Mouse (Mus musculus): ENCODE data around the gene Atp2a3. TPM values are rescaled to one million over a fixed set of nuclear protein-coding genes. Genes with fewer than 3 reads are reported as not detected.

Atp2a3 gene
- polyA plus RNA-seq, 1 experiment: 281 TPM

DNA sequence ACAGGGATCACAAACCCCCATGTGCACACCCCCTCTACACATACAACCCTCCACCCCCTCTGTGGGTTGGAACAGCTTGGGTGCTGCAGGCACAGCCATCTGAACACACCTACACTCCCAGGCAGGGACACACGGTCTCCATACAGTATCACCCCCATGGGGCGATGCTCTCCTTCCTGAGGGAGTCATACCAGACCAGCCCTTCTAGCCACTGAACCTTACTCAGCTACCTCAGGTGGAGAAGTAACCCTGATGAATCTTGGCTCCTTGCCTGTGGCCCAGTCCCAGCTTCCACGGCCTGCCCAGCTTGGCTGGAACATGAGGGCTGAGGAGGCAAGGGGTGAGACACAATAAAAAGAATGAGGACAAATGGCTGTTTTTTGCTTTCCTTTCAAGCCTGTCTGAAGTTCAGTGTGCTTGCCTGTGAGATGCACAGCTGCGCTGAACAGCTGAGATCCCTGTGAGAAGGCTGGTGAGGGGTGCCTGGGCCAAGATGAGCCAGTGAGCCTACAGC lies 53.9 kb downstream of the Atp2a3 start:
- TF ChIP-seq POLR2A (IDR thresholded peaks at IDR 0.05; ENCODE audit: borderline replicate concordance, control insufficient read depth, low read depth, low read length): no peak
- TF ChIP-seq CTCF (IDR thresholded peaks at IDR 0.05; ENCODE audit: control insufficient read depth, insufficient read depth, low read length): no peak
- WGBS: 79% methylated on average over 4 of the region's 4 CpGs
- Histone ChIP-seq H3K4me1 (ENCODE audit: control insufficient read depth, insufficient read depth, low read length) (peaks cover 2% of the 10 kb centered on the region; the same call in 1 of the 2 replicates), H3K27ac (ENCODE audit: control insufficient read depth, insufficient read depth, low read depth, low read length, poor library complexity) (no peak overlapping the region), H3K4me3 (replicated peaks; ENCODE audit: control insufficient read depth, low read depth, low read length) (no peak overlapping the region)

DNA sequence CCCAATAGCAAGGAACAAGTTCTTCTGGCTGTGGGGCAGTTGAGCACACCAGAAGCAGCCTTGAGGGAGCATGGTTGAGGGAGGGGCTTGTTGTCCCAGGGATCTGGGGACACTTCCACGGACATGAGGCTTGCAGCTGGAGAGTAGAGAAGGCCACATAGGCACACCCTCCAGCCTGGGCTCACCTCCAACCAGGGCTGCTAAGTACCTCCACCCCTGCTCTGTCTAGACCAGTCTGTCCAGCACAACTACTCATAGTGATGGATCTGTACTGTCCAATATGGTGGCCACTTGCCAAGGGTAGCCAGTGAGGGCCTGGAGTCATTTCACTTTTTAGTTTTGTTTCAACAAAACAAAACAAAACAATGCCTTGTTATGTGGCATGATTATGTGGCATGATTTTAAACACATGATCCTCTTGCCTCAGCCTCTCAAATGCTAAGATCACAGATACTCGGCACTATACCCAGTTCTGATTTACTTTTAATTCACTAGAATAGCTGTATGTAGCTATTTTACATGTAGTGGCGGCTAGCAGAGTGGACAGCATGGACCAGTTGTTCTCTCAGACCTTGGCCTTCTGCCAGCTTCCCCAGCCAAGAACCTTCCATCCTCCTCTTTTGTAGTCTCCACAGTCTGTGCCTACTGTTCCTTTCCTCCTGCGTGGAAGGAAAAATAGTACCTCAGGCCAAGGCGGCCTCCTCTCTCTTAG lies 54.6 kb downstream of the Atp2a3 start:
- Histone ChIP-seq H3K27ac (ENCODE audit: control insufficient read depth, insufficient read depth, low read depth, low read length, poor library complexity) (no peak overlapping the region), H3K4me1 (ENCODE audit: control insufficient read depth, insufficient read depth, low read length) (peaks cover 2% of the 10 kb centered on the region; the same call in 1 of the 2 replicates), H3K4me3 (replicated peaks; ENCODE audit: control insufficient read depth, low read depth, low read length) (no peak overlapping the region)
- no peak for TF ChIP-seq CTCF (IDR thresholded peaks at IDR 0.05; ENCODE audit: control insufficient read depth, insufficient read depth, low read length)
- TF ChIP-seq POLR2A (IDR thresholded peaks at IDR 0.05; ENCODE audit: borderline replicate concordance, control insufficient read depth, low read depth, low read length): no peak
- WGBS: 83% methylated on average over 5 of the region's 5 CpGs

DNA sequence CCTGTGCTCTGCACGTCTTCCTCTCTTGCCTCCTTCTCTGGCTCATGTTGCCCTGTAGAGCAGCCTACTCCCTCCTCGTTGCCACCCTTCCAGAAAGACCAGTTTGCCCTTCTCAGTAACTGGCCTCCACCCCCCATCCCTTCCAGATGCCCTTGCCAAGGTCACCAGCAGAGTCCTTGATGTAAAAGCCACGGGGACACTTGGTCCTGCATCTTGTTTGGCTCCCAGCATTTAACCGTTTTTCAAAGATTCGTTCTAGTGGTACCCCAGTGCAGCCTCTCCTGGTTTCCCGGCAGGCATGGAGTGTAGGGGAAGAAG lies 55.1 kb downstream of the Atp2a3 start:
- Histone ChIP-seq H3K4me1 (ENCODE audit: control insufficient read depth, insufficient read depth, low read length) (peaks cover 2% of the 10 kb centered on the region; the same call in 1 of the 2 replicates), H3K4me3 (replicated peaks; ENCODE audit: control insufficient read depth, low read depth, low read length) (no peak overlapping the region), H3K27ac (ENCODE audit: control insufficient read depth, insufficient read depth, low read depth, low read length, poor library complexity) (no peak overlapping the region)
- 77% methylated on average over 6 of the region's 6 CpGs for WGBS
- no peak for TF ChIP-seq CTCF (IDR thresholded peaks at IDR 0.05; ENCODE audit: control insufficient read depth, insufficient read depth, low read length)
- no peak for TF ChIP-seq POLR2A (IDR thresholded peaks at IDR 0.05; ENCODE audit: borderline replicate concordance, control insufficient read depth, low read depth, low read length)

DNA sequence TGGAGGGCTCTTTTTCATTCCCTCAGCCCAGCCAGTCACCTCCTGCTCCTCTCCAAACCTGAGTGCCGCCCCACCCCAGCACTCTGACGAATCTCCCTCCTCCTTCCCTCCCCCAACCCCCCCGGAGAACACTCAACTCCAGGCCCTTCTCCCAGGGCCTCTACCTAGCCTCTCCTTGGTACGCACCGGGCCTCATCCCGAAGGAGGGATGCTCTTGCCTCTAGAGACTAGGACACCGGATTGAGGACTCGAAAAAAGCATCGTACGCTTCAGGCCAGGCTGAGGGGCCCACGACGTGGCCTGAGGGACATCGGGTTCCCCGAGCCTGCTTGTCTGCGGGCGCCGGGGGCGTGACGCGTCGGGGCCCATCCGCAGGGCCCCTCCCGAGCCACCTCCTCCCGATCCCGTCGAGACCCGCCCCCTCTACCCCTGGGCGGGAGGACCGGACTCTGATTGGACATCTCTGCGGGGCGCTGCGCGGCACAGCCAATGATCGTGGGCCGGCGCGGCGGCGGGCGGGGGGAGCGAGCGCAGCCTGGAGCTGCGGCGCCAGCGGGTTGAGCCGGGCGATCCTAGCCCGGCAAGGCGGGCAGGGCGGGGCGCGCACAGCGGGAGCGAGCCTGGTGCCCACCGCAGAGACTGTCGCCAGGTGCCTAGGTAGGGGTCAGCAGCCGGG lies 57.6 kb downstream of the Atp2a3 start, which contains the start of gene Camkk1:
Gene Camkk1, plus strand, starts transcription at position 538 of the 676 bp plus-strand sequence.
- WGBS: 2% methylated on average over 57 of the region's 57 CpGs
- peaks cover 4% of the 10 kb centered on the region; the same call in 1 of the 2 replicates for H3K4me1 ChIP-seq (ENCODE audit: control insufficient read depth, insufficient read depth, low read length)

DNA sequence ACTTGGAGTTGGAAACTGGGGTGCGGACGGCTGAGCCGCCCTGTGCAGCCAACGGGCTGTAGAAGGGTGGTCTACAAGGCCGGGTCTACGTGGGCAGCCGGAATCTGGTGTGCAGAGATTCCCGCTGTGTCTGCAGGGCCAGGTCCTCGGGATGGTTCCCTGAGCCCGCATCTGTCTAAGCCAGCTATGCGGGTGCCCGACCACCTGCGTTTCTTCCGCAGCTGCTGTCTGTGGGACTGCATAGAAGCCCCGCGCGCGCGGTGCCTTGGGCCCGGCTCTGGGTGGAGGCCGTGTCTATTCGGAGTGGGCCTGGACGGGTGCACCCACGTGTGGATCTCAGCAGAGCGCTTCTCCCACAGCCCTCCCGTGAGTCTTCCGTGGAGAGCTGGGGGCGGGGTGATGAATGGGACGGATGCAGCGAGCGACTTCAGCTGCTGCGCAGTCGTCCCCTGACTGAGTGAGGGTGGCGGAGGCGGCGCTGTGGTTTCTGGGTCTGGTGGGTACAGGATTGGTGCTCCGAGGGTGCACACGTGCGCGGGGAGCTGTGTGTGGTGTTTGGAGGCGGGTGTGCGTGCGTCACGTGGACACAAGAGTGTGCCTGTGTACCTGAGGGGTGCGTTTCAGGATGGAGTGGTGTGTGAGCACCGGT lies 58.3 kb downstream of the Atp2a3 start:
- no peak overlapping the region for H3K27ac ChIP-seq (ENCODE audit: control insufficient read depth, insufficient read depth, low read depth, low read length, poor library complexity)
- WGBS: under 1% methylated on average over 46 of the region's 46 CpGs
- H3K4me1 ChIP-seq (ENCODE audit: control insufficient read depth, insufficient read depth, low read length): peaks cover 10% of the 10 kb centered on the region
- peak overlapping the region; percentile 56 for H3K4me3 ChIP-seq (replicated peaks; ENCODE audit: control insufficient read depth, low read depth, low read length)
- no peak for TF ChIP-seq CTCF (IDR thresholded peaks at IDR 0.05; ENCODE audit: control insufficient read depth, insufficient read depth, low read length)
- TF ChIP-seq POLR2A (IDR thresholded peaks at IDR 0.05; ENCODE audit: borderline replicate concordance, control insufficient read depth, low read depth, low read length): no peak

More for the DNA sequence above, 57.6 kb downstream of the Atp2a3 start, which contains the start of gene Camkk1:
- Histone ChIP-seq H3K27ac (ENCODE audit: control insufficient read depth, insufficient read depth, low read depth, low read length, poor library complexity) (no peak within 1 kb of the TSS), H3K4me3 (replicated peaks; ENCODE audit: control insufficient read depth, low read depth, low read length) (peak within 1 kb of the TSS; percentile 56)
- TF ChIP-seq POLR2A (IDR thresholded peaks at IDR 0.05; ENCODE audit: borderline replicate concordance, control insufficient read depth, low read depth, low read length): no peak
- no peak for TF ChIP-seq CTCF (IDR thresholded peaks at IDR 0.05; ENCODE audit: control insufficient read depth, insufficient read depth, low read length)

DNA sequence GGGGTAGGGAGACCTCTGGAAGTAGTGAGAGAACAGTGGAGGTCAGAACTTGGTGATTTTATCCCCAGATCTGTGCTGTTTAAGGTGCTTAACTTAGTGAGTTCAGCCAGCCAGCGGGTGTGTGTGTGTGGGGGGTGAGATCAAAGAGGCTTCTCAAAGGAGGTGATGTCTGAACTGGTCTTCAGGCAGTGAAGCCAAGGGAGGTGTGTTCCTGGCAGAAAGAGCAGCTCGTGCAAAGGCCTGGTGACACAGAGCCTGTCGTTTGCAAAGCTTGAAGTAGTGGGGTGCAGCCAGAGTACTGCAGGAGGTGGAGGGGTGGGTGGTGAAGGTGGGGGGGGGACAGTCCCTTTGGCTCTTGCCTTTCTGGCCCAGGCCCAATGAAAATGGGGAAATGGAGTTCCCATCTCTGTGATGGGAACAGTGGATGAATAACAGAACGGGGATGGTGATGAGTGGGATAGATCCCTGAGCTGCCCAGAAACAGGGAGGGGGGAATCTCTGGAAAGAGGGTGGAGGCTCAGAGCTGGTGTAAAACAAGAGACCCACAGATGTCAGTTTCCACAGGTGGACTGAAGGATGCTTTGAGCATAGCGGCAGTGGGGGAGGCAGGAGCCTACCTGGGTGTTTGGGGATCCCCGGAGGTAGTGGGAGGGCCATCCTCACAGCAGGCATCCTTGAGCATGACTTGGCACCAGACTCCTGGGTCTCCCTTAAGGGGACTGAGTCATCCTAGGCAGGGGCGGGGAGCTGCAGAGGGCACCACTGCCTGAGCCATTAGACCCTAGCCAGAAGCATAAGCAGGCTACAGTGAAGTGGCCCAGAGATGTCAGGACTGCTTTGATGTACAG lies 60.2 kb downstream of the Atp2a3 start:
- Histone ChIP-seq H3K27ac (ENCODE audit: control insufficient read depth, insufficient read depth, low read depth, low read length, poor library complexity) (no peak overlapping the region), H3K4me3 (replicated peaks; ENCODE audit: control insufficient read depth, low read depth, low read length) (no peak overlapping the region), H3K4me1 (ENCODE audit: control insufficient read depth, insufficient read depth, low read length) (peaks cover 12% of the 10 kb centered on the region)
- WGBS: 79% methylated on average over 7 of the region's 7 CpGs
- TF ChIP-seq CTCF (IDR thresholded peaks at IDR 0.05; ENCODE audit: control insufficient read depth, insufficient read depth, low read length): no peak
- TF ChIP-seq POLR2A (IDR thresholded peaks at IDR 0.05; ENCODE audit: borderline replicate concordance, control insufficient read depth, low read depth, low read length): no peak

DNA sequence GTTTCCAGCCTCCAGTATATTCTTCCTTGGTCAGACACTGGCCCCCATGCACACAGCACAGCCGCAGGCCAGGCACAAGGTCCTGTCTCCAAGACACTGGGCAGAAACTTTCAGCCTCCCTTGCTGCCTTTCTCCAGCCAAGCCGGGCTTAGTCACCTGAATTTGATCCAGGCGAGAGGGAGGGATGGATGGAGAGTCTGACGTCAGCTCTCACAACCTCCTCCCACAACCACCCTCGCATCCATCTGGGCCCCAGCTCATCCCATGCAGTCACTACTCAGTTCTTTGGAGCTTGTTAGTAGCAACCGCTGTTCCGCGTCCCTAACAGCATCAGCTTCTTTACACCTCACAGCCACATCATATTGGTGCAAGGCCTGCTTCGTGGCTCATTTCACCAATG lies 62.1 kb downstream of the Atp2a3 start:
- peaks cover 12% of the 10 kb centered on the region for H3K4me1 ChIP-seq (ENCODE audit: control insufficient read depth, insufficient read depth, low read length)
- TF ChIP-seq CTCF (IDR thresholded peaks at IDR 0.05; ENCODE audit: control insufficient read depth, insufficient read depth, low read length): no peak
- TF ChIP-seq POLR2A (IDR thresholded peaks at IDR 0.05; ENCODE audit: borderline replicate concordance, control insufficient read depth, low read depth, low read length): no peak
- WGBS: 77% methylated on average over 9 of the region's 9 CpGs
- no peak overlapping the region for H3K4me3 ChIP-seq (replicated peaks; ENCODE audit: control insufficient read depth, low read depth, low read length)
- no peak overlapping the region for H3K27ac ChIP-seq (ENCODE audit: control insufficient read depth, insufficient read depth, low read depth, low read length, poor library complexity)
